Mouse (Mus musculus): ENCODE measurements around the gene Tapt1.
"Not testable (repeated sequence)": the region's sequence is repeated elsewhere in the genome, so short reads cannot be mapped to it uniquely, and the experiment has no call there.

Tapt1 gene

DNA sequence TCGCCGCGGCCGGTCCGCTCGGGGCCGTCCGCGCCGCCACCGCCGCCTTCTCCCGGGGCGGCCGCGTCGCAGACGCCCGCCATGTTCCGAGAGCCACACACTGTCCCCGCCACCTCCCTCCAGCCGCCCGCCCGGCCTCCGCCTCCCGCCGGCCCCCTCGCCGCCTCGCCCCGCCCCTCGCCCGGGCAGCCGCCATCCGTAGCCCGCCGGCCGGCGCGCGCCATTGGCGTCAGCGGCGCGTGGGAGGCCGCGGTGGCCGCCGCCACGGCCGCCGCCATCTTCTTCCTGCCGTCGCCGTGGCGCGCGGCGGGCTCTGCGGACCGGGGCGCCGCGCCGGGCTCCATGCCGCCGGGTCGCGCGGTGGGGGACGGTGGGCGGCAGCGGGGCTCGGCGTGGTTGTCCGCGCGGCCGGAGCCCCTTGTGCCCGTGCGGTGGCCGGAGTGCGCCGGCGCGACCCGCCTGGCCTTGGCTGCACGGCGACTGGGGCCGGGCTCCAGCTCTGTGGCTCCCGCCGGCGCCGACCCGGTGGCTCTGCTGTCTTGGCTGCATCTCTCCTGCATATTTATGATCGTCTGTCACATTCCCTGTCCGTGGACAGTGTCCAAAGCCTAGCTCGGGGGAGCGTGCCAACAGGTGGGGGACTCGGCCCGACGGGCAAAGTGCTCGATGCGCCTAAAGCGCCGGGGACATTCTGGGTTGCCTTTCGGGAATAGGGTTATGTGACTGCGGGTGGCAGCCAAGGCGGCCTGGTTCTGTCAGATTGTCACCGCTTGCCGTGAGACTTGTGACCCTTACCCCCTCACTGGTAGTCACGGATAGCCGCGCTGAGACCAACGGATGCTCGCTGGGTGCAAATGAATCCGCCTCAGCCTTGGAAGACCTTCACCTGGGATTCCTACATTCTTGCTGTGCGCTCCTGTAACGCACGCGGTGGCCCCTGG lies at the start of gene Tapt1:
Gene Tapt1, minus strand, starts transcription at position 106 of the 941 bp plus-strand sequence.
- in situ Hi-C loops (cut with MboI) = loop anchor here (25.0 kb wide), 1 partner anchor 989 kb away; the partner anchor contains the start of gene Cpeb2

DNA sequence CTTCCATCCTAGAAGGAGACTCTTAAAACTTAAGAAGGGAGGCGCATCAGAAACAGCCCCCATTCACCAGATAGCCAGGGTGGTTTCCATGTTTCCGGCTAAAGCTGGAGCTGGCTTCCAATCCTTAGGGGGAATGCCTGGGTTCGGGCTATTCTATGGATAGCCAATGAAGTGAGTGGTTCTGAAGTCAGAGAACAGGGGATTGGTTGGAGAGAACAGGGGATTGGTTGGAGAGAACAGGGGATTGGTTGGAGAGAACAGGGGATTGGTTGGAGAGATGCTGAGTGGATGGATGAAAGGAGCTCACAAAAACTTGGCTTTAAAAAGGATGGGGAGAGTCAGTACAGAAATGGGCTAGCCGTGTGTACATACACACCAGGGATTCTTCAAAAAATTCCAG lies 45.1 kb upstream of the Tapt1 start:
- in situ Hi-C loops (cut with MboI) = no loop called here

- in situ Hi-C loops (cut with MboI) = not testable (repeated sequence)
Observed at GRCm38 (mm10) chr5:44268524-44268923, 42.1 kb upstream of the Tapt1 start.

GRCm38 (mm10) chr5:44261691-44262090 lies 35.3 kb upstream of the Tapt1 start:
- in situ Hi-C loops (cut with MboI) = no loop called here

GRCm38 (mm10) chr5:44261172-44261571 lies 34.7 kb upstream of the Tapt1 start:
- in situ Hi-C loops (cut with MboI) = no loop called here

- in situ Hi-C loops (cut with MboI) = no loop called here
Observed at GRCm38 (mm10) chr5:44259678-44260077, 33.3 kb upstream of the Tapt1 start.

GRCm38 (mm10) chr5:44258163-44258562 lies 31.7 kb upstream of the Tapt1 start:
- in situ Hi-C loops (cut with MboI) = no loop called here

- in situ Hi-C loops (cut with MboI) = no loop called here
Observed at GRCm38 (mm10) chr5:44257401-44257800, 31.0 kb upstream of the Tapt1 start.

GRCm38 (mm10) chr5:44256512-44256911 lies 30.1 kb upstream of the Tapt1 start:
- in situ Hi-C loops (cut with MboI) = no loop called here

GRCm38 (mm10) chr5:44255756-44256398 lies 29.5 kb upstream of the Tapt1 start:
- in situ Hi-C loops (cut with MboI) = no loop called here

GRCm38 (mm10) chr5:44253449-44253848 lies 27.0 kb upstream of the Tapt1 start:
- in situ Hi-C loops (cut with MboI) = no loop called here

DNA sequence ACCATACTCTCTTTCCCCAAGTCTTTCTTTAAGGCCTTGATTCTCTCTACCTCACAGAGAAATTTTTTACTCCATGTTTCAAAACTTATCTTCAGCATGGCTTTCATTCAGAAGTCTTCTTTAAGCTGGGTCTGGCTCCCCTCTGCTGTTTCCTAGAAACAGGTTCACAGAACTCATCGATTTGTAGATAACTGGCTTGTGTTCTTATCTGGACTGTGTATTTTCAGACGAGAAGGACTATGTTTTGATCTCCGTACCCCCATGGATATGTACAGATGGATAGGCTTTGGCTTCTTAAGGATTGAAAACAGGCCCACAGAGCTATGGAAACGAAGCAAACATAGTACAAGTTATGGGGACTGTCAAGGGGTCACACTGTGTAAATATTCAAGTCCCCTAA lies 26.0 kb upstream of the Tapt1 start:
- in situ Hi-C loops (cut with MboI) = no loop called here

DNA sequence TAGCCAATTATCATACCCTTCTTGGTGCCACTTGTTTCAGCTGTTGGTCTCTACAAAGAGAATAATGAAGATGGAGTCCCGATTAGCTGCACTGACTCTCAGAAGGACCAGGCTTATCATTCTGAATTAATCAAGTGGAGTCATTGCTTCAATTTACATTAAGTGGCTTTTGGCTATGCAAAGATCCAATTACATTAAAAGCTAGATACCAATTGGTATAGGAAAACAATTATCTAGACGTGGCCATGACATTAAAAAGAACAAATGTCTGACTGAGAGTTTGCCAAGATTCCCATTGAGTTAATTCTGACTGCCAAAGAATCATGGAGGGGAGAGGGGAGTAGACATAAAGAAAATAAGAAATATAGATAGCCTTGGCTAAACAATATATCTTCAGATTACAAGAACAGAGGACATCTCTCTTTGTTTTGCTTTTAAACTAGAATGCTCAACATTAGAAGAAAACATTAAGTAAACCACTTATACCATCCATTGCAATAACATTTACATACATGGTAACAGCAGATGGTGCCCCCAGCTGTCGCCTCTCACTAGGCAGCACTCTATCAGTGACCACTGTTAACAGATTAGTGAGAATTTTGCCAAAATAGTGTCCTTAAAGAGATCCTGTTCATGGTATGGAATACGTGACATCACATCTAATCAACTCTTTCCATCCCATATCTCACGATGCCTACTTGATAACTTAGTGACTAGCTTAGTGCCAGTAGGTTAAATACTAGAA lies 24.0 kb upstream of the Tapt1 start:
- in situ Hi-C loops (cut with MboI) = no loop called here

GRCm38 (mm10) chr5:44249363-44249762 lies 22.9 kb upstream of the Tapt1 start:
- in situ Hi-C loops (cut with MboI) = loop anchor here (25.0 kb wide), 1 partner anchor 1012 kb away; the partner anchor contains the start of gene Cpeb2

GRCm38 (mm10) chr5:44246493-44247217 lies 20.2 kb upstream of the Tapt1 start:
- in situ Hi-C loops (cut with MboI) = loop anchor here (25.0 kb wide), 1 partner anchor 1009 kb away; the partner anchor contains the start of gene Cpeb2

DNA sequence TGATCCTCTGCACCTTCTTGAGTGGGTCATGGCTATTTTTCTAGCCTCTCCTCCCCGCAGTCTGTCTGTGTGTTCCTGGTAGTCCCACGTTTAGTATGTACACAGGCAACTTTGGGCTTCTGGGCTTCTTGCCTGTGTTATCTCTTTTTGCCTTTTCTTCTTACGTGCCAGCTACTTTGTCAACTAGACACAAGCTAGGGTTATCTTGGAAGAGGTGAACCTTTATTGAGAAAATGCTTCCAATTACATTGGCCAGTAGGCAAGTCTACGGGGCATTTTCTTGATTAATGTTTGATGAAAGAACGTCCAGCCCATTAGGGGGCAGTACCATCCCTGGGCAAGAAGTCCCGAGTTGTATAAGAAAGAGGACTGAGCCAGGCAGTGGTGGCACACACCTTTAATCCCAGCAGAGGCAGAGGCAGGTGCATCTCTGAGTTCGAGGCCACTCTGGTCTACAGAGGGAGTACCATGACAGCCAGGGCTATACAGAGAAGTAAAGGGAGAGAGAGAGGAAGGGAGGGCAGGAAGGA lies 18.5 kb upstream of the Tapt1 start:
- in situ Hi-C loops (cut with MboI) = loop anchor here (25.0 kb wide), 1 partner anchor 1008 kb away; the partner anchor contains the start of gene Cpeb2

DNA sequence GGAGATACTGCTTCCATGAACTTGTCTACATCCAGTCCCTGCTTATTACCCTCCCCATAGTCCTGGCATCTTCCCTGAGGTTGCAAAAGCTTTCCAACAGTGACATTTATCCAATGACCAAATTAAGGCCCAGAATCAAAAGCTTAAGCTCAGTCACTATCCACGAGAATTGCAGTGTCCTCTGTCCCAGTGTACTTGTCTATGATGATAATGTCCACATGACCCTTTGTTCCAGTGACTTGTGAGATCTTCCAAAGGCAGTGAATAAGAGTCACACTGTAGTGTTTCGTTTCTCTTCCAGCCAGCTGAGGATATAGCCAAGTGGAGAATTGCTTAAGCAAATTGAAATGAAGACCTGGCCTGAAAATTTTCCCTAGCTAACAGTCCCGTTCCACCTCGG lies 16.4 kb upstream of the Tapt1 start:
- in situ Hi-C loops (cut with MboI) = loop anchor here (25.0 kb wide), 1 partner anchor 1006 kb away; the partner anchor contains the start of gene Cpeb2

DNA sequence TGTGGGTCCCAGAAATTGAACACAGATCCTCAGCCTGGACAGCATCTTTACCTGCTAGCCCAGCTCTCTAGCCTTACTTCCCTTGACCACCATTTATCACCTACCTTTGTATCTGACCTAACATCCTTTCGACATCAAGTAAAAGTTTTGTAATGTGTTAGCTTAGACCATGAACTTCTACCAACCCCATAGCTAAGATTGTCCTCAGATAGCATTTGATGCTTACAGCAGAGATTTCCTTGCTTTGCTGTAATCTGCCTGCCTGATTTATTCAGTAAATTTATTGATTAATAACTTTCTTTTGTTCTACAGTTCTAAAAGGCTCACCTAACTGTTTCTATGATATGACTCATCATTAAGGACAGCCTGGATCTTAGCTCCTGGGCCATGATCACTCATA lies 15.3 kb upstream of the Tapt1 start:
- in situ Hi-C loops (cut with MboI) = loop anchor here (25.0 kb wide), 1 partner anchor 1004 kb away; the partner anchor contains the start of gene Cpeb2

- in situ Hi-C loops (cut with MboI) = loop anchor here (25.0 kb wide), 1 partner anchor 1002 kb away; the partner anchor contains the start of gene Cpeb2
Observed at GRCm38 (mm10) chr5:44239187-44240136, 13.0 kb upstream of the Tapt1 start.

GRCm38 (mm10) chr5:44238201-44238600 lies 11.8 kb upstream of the Tapt1 start:
- in situ Hi-C loops (cut with MboI) = loop anchor here (25.0 kb wide), 1 partner anchor 1001 kb away; the partner anchor contains the start of gene Cpeb2
